Mouse (Mus musculus) heart, adult 9 months (tissue): ENCODE measurements at regions not wholly inside any gene's neighbourhood (a gene's known extent, or its start where the extent isn't known, plus 50 kb on each side); places are given as distances from the start of the nearest gene placed in this dataset.

Experiments used
- DNase-seq, 2 experiments: peaks; one replicate each; pipeline ENCODE4 v3.0.0; 2022; ENCODE audit warnings: low spot score in 2 of 2

DNA sequence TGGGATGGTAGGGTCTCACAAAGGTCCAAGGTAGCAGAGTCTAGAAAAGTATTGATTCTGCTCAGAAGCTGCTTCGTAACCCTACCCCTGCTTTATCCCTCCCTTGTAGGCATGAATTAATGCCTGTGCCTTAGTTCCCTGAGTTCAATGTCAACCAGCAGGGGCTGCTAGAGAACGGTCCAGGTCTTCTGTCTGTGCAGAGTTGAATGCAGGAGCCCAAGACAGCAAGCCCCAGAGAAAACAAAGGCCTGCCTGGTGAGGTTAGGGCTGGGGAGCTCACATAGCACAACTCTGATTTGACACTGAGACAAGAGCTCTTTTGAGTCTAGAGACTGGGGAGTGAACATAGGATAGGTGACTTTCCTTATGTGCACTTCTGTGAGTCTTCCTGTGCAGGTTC lies 56.6 kb downstream of the Olig3 start:
- no peak for DNase-seq

DNA sequence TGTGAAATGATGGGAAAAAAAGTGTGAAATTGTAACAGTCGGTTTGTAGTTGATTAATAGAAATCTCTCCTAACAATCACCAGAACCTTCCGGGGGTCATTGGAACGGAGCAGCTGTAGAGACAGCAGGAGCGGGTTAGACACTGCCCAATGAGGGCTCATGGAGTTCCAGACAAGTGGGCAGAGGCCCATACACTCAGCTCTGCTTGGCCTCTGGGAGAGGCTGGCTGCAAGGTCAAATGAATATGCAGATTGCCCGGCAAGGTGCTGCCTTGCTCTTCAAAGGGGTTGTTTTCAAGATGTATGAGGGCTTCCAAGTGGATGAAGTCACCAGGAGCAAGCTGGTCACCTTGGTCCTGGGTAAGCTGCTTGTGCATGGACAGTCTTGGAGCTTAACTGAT lies 57.6 kb downstream of the Olig3 start:
- DNase-seq: no peak

DNA sequence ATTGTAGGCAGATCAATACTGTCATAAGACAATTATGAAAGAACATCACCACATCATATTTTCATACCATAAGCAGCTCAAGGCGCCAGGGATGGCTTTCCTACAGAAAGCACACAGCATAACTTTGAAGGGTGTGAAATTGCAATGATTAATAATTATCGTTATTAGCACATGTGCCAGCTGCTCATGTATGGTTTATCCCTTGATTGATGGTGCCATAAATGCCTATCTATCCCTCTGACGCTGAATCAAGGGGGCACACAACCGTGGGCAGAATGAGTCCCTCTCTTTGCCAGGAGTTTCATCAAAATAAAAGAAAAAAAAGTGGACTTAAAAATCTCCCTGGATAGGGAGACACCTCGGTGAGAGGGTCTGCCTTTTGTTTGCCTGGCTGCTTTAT lies 58.5 kb downstream of the Olig3 start:
- no peak for DNase-seq

DNA sequence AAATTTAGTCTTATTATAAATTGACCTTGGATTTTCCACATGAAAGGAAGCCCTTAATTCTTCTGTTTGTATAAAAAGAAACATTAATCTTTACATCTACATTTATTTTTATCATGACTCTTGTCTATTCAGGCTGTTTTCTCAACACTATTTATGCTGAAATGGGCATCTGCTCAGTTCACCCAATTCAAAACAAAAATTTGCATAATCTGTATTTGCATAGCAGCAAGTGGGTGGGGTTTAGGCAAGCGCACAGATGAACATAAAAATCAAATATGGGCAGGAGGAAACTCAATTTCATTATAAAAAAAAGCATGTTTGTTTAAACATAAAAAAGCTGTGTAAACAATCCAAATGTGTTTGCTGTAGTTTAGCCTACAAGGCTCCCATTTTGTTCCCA lies 67.7 kb downstream of the Olig3 start:
- DNase-seq: no peak

DNA sequence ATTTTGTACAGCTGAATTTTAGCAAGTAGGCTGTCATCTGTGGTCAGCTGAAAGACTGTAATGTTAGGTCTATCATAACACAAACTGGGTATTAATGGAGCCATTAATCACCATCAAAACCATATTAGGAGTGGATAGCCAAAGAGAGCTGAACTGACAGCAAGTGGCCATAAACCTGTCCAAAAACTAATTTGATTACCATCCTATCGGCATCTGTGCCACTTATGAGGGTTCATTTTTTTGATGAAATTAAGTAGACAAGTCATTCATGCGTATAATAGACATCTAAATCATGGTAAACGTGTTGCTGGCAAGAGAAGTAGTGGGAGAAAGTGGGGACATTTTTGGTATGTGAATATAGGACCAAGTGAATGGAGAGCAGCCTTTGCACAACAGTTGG lies 68.6 kb downstream of the Olig3 start:
- no peak for DNase-seq

DNA sequence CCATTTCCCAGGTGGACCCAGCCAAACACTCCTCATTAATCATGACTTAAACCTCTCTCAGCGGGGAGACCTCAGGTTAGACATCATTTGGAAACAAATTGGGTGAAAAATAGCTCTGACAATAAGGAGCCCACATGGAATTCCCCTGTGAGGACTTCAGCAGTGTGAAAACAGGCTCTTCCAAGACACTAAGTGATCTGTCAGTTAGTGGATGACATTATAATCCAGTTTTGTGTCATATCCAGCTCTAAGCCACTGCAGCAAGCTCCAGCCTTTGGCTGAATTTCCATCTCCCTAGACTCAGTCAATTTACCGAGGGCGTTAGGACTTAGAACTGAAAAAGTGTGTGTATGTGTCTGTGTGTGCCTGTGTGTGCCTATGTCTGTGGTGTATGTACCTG lies 70.5 kb downstream of the Olig3 start:
- no peak for DNase-seq

DNA sequence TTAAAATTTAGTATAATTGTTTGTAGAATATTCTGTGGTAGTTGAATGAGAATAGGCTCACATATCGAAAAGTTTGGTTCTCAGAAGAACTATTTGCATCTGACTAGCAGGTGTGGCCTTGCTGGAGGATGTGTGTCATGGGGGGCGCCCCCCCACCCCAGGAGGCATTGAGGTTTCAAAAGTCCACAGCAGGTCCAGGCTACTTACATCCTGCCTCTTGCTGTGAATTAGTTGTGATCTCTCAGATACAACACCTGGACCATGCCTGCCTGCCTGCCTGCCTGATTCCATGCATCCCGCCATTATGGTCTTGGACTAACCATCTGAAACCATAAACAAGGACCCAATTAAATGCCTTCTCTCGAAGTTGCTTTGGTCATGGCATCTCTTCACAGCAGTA lies 76.2 kb downstream of the Olig3 start:
- DNase-seq: no peak

DNA sequence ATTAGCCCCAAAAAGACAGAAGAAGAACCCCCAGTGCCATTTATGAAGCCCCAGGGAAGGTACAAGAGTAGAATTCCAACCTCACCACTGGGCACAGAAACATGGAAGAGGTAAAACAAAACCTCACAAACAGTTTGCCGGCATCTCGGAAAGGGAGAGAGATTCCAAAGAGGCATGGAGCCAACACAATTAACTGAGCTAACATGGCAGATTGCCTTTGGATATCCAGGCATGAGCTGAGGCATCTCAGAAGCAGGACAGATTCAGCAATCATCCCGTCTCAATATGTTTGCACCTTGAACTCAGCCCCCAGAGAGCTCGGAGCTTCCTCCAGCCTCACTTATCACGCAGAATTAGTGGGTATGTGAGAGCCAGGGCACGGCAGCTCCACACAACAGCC lies 78.3 kb downstream of the Olig3 start:
- no peak for DNase-seq

DNA sequence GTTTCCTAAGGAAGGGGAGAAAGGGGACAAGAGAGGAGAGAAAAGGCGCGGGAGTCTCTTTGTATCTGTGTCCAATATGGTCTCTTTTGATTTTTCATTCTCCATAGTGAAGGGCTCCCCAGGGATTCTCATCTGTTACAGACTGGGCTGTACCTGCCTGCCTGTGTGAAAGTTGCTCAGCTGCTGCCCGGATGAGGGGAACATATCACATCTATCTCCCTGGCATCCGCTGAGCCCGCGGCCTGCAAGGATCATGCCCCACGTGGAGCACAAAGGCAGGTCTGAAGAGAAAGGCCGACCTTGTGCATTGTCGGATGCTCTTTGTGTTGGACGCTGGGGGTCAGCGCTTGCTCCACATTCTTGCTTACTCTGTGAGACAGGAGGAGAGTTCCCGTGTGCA lies 85.5 kb downstream of the Olig3 start:
- no peak for DNase-seq

DNA sequence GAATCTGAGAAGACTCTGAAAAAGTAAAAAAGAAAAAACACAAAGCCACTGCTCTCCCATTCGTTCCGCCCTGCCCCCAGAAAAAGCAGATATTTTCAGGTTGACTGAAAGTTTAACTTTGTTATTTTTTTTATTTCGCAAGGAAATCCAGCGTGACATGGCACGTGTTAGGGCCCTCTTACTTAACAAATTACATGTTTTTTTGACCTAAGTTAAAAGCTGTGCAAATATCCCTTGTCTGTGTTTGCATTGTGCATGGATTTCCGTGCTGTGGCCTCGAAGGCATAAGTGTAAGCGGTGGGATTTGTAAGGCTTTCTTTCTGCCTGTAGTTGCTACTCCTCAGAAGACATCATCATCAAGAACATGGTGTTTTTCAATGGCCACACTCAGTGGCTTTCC lies 87.2 kb downstream of the Olig3 start:
- no peak for DNase-seq

DNA sequence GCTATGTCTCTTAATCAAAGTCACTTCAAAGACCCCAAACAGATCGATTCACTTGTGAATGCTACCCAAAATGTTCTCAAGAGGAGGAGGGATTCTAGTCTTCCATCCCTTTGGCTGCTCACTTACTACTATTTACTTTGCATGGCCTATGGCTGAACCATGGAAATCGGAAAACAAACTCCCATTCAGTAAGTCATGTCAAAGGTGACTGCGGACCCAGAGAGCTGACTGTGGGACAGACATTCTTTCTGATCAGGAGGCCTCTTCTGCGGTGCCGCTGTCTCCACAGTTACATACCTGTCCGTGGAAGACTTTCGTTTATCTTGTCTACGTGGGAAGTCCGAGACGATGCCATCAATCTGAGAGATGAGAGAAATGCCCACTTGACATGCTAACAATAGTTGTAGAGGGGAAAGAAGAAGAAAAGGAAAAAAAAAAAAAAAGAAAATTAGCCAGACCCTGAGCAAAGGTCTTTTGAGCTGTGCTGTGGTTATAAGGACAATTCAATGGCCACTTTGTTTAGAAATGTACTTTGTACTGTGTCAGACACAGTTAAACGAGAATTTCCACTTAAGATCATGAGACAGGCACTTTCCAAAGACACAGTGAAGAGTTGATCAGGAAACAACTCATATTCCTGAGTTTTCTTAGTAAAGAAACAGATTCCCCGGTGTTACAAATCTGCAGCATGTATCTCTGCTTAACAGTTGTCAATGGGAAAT lies 92.7 kb downstream of the Olig3 start:
- no peak for DNase-seq

DNA sequence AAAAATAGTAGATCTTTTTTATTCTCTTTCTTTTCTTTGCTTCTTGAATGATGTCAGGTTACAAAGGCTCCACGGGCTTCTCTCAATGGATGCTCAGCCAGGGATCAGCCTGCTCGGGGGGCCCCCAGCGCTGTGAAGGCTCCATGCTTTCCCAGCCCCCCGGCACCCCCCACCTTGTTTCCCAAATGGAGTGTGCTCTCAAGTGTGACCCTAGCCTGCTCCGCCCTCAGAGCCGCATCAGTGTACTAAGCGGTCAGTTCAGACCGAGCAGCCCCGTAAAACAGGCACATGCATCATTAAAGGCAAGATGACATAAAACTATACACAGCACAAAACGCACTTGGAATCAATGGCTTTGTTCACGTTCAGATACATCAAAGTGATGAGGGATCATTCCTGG lies 102.7 kb downstream of the Olig3 start:
- no peak for DNase-seq

DNA sequence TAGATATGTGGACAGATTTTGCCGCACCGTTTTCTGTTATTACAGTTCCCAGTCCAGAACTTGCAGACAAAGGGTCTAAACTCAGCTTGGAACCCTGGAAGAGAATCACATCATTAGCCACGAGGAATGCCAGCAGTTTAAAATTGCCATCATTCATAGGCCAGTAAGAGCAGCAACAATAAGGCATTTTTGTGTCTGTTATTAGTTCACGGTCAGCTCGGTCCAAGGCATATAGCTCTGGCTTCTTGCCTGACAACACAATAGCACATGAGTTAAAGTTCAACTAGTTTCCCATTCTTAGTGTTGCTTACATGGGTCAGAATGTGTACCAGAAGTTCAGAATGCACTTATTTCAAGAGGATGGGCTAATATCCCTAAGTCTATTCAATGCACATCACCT lies 103.4 kb downstream of the Olig3 start:
- DNase-seq: no peak

DNA sequence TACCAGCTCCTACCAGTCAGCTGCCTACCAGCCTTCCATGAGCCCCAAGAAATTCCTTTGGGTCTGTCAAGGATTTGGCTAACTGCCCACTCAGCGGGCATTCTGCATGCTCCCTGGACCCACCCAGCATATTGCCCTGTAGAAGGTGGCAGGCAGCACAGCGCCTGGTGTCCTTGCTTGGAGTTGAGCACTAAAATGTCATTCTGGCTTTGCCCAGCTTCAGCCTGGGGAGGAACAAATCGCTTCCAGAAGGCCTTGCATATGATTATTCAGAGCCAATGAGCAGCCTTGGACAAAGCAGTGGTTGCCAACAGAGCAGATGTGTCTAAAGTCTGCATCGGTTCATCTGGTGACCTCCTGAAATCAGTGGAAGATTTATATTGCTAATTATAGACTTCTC lies 103.8 kb downstream of the Olig3 start:
- no peak for DNase-seq

DNA sequence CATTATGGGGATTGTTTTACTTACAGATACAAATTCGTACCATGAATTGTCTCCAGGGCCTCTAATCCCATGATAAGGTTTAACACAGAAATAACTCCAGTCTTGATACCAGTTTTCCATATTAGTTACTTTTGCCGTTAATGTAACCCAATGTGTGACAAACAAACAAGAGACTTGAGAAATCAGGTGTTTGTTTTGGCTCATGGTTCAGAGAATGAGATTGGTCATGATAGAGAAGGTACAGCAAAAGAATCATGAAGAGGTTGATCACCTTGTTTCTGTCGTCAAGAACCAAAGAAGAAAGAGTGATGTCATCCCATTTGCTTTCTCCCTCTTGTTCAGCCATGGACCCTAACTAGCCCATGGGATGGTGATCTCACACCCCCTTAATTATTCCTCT lies 107.5 kb downstream of the Olig3 start:
- no peak for DNase-seq

DNA sequence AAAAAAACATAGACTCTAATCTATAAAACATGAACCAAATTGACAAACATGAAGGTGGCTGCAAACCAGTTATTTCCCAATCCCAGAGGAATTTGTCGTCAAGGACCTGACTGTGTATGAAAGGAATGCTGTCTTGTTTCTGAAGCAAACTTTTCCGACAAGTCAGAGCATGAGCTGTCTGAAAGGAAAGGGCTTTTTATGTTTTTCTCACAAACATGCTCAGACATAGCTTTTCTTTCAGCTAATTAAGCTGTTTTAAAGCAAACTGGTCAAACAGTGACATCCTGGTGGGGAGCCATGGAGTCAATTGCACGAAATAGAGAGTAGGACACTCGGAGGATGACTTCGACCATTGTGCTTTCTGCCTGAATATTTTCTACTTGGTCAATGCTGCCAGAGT lies 108.2 kb downstream of the Olig3 start:
- no peak for DNase-seq

DNA sequence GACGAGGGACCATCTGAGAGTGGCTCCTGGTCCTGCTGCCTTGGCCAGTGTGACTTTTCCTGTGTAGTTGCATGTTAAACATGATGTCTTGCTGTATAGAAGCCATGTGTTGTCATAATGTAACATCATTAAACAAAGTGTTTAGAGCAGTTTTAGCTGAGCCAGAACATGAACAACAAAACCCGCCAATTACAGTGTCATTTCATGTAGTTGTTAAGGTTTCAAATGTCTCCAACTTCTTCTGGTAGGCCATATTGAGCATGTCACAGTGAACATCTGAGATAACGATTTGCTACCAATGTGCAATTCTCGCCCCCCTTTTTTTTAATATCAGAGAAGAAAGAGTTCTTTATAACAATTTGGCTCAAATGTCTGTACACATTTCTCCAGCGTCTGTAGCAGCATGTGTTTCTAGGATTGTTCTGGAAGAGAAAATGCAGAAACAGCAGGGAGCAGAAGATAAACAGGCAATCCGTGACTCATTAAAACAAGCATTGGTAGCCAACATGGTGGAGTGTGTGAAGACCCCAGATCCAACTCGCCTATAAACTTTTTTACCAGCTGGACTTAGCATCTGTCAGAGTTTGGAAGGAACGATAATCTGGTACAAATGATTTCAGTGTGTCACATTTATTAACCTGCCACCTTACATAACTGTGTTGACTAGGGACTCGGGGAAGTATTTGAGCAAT lies 115.2 kb downstream of the Olig3 start:
- DNase-seq: peak; percentile 19 to 52

DNA sequence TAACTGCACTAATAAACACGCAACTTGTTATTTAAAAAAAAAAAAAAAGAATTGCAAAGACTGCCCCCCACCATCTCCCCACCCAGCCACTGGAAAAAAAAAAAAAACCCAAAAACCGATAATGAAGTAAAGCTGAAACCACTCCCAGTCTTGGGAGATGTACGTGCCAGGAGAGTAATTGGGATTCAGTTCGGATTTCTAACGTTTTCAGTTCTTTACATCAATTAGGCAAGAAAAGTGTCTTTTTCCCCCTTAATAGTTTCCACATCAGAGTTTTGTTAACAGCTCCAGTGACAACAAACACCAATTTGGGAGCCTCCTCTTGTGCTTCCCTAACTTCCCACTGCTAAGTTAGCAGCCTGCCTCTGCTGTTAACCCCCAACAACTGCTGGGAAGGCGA lies 115.7 kb downstream of the Olig3 start:
- no peak for DNase-seq

DNA sequence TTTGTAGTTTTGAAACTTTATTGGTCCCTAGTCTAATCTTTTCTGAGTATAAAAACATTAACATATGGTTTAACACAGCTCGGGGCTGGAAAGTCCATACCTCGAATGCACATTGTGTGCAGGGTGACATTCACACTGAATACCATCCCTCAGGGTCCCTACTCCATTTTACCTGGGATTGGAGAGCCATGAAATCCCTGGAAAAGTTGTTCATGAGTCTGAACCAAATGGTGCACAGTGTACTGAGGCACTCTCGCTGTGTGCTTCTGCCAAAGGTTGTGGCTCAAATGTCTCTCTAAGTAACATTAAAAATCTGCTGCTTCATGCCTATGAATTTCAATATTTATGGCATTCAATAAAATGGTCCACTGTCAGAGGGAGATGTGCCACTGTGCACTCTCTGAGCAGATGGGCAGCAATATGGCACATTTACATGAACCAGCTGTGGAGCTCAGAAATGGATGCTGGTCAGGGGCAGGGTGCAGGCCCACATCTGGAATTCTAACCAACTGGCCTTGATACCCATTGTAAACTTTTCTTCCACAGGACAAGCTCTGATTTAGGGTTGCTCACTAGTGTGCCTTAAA lies 116.7 kb downstream of the Olig3 start:
- no peak for DNase-seq

DNA sequence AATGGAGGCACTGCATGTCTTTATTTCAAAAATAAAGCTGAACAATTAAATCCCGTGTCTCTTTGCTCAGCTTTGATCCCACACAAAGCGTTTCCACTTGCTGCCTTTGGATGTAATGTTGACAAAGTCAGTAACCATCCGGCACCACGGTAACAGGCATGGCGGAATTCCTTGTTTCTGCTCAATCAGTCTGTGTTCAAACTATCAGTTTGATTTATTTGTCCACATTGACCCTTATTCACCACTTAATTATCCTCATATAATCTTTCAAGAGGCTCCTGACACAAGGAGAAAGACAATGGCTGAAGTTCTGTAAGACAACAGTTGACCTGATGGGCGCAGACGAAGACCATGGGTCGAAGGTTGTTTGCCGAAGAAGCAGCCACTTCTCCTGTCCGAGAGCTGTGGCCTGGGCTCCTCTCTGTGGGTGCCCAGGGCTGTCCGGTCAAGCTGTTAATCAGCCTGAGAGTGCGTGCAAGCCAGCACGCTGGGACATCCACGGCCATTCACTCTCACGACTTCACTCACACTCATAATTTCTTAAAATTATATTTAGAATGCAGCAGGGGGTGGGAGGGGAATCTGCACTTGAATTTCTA lies 106.1 kb upstream of the Ifngr1 start:
- DNase-seq: no peak

DNA sequence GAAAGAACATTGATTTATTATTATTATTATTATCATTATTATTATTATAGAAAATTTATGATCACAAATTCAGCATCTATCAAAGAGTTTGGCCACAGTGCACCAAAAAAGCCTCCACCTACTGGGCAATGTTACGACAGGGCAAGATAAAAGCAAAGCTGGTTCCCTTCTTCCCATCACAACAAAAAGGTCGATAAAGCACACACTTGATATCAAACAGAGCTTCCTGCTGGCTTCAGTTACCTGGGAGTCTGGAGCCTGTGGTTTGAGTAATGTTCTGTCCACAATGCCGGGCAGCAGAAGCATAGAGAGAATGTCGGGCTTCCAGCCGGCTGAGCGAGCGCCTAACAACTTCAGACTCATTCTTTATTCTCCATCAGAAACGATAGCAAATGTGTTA lies 101.2 kb upstream of the Ifngr1 start:
- no peak for DNase-seq

DNA sequence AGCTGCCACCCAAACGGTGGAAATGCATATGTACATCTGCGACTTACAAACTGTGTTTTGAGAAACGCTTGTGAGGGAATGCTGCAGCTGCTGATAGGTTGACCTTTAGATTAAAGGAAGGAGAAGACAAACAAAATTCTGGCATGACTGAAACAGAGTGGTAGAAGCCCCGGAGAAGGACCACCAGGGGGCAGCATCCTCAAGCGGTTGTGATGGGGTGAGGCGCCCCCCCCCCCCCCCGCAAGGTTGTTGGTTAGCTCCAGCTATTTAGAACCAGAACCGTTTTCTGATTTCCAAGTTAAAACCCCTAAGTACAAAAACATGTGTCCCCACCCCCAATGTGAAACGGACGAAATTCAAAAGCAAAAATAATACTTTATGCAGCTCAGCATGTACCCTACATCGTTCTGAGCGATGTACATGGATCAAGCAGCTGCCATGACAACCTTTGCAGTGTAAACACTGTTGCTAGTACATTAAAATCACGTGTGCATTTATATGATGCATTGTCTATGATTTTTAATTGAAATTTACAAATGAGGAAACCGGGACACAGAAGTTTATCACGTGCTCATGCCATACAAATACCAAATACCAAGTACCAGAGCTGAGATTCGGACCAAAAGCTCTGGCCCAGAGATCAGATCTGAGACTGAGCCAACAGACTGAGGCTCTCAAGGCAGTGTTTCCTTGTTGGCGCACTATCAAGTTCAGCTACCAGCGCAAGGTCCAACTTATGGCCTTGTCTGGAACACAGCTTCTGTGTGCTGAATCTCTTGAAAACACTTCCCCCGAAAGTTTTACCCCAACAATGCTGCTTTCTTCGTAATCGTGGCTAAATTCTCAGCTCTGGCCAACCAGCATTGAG lies 100.0 kb upstream of the Ifngr1 start:
- DNase-seq: peak; percentile 44 to 69
